Mouse (Mus musculus): ENCODE results near the gene Atp2a3. TPM values are rescaled to one million over a fixed set of nuclear protein-coding genes. Genes with fewer than 3 reads are reported as not detected.

Atp2a3 gene
- polyA plus RNA-seq, 1 experiment = 478 TPM

DNA sequence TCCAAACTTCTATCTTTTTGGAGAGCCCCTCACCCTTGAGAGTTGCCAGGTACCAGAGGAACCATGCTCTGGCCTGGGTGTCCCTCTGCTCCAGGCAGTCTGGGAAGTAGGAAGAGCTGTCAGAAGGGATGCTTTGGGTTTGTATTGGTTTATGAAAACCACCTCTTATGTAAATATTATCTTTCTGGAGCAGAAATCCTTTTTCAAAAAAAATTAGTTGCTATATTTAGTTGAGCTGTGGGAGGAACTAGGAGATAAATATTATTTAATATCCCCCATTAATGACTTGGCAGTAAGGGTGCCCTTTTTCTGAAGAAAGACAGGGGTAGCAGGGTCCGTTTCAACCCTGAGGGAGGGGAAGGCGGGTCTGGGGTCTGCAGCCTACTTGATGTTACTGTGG is 1.4 kb downstream of the Atp2a3 start:
- no peaks in the 10 kb centered on the region for H3K27me3 ChIP-seq (ENCODE audit: control insufficient read depth, insufficient read depth, low read length)
- H3K4me3 ChIP-seq (ENCODE audit: control insufficient read depth, insufficient read depth, low read length) = peak overlapping the region; percentile 64
- TF ChIP-seq CTCF (IDR thresholded peaks at IDR 0.05; ENCODE audit: borderline replicate concordance, control insufficient read depth, extremely low read depth, insufficient read depth, low read length, poor library complexity) (no peak), POLR2A (IDR thresholded peaks at IDR 0.05; ENCODE audit: control insufficient read depth, extremely low read depth, insufficient read depth, low read length, poor library complexity) (no peak)
- peaks cover 54% of the 10 kb centered on the region for H3K4me1 ChIP-seq (replicated peaks; ENCODE audit: control insufficient read depth, insufficient read depth, low read length)
- H3K36me3 ChIP-seq (ENCODE audit: control insufficient read depth, insufficient read depth, low read length) = no peaks in the 10 kb centered on the region
- 82% methylated on average over 2 of the region's 2 CpGs for WGBS
- H3K27ac ChIP-seq (ENCODE audit: control insufficient read depth, insufficient read depth, low read length) = peak overlapping the region; percentile 58
- no peak for DNase-seq

DNA sequence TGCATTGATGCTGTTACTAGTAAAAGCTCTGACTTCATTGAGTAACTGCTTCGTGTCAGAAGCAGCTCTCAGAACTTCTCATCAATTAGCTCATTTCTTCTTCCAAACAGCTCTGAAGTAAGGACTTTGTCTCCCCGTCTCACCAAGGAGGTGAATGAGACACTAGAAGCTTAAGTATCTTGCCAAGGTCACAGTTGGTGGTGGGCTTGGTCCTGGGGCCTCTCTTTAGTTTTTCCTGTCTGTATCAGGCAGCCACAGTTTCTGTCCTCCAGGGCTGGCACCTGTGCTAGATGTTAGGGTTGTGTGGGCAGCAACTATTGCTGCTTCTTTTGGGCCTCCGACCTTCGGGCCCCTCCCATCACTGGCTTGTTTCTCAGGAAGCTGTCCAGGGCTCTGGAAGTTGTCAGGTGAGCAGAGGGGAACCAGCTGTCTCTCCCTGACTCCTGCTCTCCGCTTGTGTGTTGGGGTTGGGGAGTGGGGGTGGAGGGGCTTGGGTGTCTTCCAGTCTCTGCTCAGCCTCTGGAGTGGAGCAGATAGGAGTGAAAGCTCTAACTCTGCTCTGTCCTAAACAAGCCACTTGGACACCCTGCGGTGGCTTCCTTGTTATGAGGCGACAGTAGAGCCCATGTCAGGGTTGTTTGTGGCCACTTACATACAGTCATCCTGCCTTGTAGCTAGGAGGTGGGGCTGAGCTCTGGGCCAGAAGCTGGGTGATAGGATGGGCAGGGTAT is 2.3 kb downstream of the Atp2a3 start:
- TF ChIP-seq CTCF (IDR thresholded peaks at IDR 0.05; ENCODE audit: borderline replicate concordance, control insufficient read depth, extremely low read depth, insufficient read depth, low read length, poor library complexity) (no peak), POLR2A (IDR thresholded peaks at IDR 0.05; ENCODE audit: control insufficient read depth, extremely low read depth, insufficient read depth, low read length, poor library complexity) (no peak)
- Histone ChIP-seq H3K27ac (ENCODE audit: control insufficient read depth, insufficient read depth, low read length) (peak overlapping the region; percentile 58), H3K4me1 (replicated peaks; ENCODE audit: control insufficient read depth, insufficient read depth, low read length) (peaks cover 49% of the 10 kb centered on the region)

DNA sequence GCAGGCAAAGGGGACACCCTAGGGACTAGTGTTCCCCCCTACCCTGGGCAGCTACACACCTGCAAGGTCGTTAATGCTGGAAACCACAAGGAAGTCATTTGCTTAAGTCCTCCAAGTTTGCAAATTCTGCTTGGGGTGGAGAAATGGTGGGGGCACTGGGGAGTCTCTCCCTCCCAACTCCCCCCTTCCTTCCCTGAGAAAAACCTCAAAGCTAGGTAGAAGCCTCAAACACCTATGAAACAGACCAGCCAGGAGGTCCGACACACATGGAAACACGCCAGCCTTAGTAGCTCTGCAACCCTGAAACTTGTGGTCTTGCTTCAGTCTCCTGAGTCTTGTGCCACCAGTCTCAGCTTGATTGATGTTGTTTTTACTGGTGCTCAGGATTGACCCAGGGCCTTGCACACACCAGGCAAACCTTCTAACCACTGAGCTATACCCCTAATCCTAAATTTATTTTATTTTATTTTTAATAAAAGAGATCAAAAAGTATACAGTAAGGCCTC is 2.9 kb downstream of the Atp2a3 start:
- Histone ChIP-seq H3K27ac (ENCODE audit: control insufficient read depth, insufficient read depth, low read length) (peak overlapping the region; percentile 58), H3K4me1 (replicated peaks; ENCODE audit: control insufficient read depth, insufficient read depth, low read length) (peaks cover 46% of the 10 kb centered on the region), H3K36me3 (ENCODE audit: control insufficient read depth, insufficient read depth, low read length) (no peaks in the 10 kb centered on the region; the same call in 1 of the 2 replicates), H3K4me3 (ENCODE audit: control insufficient read depth, insufficient read depth, low read length) (peak overlapping the region; percentile 11; the same call in 1 of the 2 replicates), H3K27me3 (ENCODE audit: control insufficient read depth, insufficient read depth, low read length) (no peaks in the 10 kb centered on the region)
- WGBS = 5% methylated on average over 3 of the region's 3 CpGs
- peak; percentile 32 for DNase-seq
- TF ChIP-seq CTCF (IDR thresholded peaks at IDR 0.05; ENCODE audit: borderline replicate concordance, control insufficient read depth, extremely low read depth, insufficient read depth, low read length, poor library complexity) (no peak), POLR2A (IDR thresholded peaks at IDR 0.05; ENCODE audit: control insufficient read depth, extremely low read depth, insufficient read depth, low read length, poor library complexity) (no peak)

More for the DNA sequence above, 2.3 kb downstream of the Atp2a3 start:
- no peaks in the 10 kb centered on the region for H3K27me3 ChIP-seq (ENCODE audit: control insufficient read depth, insufficient read depth, low read length)
- no peak for DNase-seq
- H3K4me3 ChIP-seq (ENCODE audit: control insufficient read depth, insufficient read depth, low read length) = peak overlapping the region; percentile 11; the same call in 1 of the 2 replicates
- H3K36me3 ChIP-seq (ENCODE audit: control insufficient read depth, insufficient read depth, low read length) = no peaks in the 10 kb centered on the region
- WGBS = 7% methylated on average over 7 of the region's 7 CpGs

DNA sequence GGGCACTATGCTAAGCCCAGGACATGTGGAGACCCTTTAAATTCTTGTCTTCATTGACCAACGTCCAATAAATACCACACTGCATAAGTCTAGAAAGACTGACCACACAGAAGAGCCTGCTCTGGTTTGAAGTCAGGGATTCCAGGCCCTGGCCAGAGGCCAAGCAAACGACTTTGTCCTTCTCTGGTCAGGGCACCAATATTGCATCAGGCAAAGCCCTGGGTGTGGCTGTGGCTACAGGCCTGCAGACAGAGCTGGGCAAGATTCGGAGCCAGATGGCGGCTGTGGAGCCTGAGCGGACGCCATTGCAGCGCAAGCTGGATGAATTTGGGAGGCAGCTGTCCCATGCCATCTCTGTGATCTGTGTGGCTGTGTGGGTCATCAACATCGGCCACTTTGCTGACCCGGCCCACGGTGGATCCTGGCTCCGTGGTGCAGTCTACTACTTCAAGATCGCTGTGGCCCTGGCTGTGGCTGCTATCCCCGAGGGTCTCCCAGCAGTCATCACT is 14.1 kb downstream of the Atp2a3 start:
- no peak overlapping the region for H3K27ac ChIP-seq (ENCODE audit: control insufficient read depth, insufficient read depth, low read length)

DNA sequence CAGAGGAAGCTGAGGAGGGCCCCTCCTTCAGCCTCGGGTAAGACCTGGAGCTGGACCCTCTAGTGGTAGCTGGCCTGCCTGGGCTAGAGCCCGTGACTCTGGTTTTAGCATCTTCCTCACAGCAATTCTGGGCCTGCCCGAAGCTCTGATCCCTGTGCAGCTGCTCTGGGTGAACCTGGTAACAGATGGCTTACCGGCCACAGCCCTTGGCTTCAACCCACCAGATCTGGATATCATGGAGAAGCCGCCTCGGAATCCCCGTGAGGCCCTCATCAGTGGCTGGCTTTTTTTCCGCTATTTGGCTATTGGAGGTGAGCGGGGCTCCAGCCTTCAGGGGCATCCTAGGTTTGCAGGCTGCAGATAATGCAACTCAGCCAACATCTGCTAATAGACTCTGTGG is 21.5 kb downstream of the Atp2a3 start:
- Histone ChIP-seq H3K36me3 (ENCODE audit: control insufficient read depth, insufficient read depth, low read length) (peaks cover 80% of the 10 kb centered on the region), H3K4me3 (ENCODE audit: control insufficient read depth, insufficient read depth, low read length) (no peak overlapping the region), H3K4me1 (replicated peaks; ENCODE audit: control insufficient read depth, insufficient read depth, low read length) (no peaks in the 10 kb centered on the region), H3K27me3 (ENCODE audit: control insufficient read depth, insufficient read depth, low read length) (no peaks in the 10 kb centered on the region), H3K27ac (ENCODE audit: control insufficient read depth, insufficient read depth, low read length) (no peak overlapping the region)
- TF ChIP-seq CTCF (IDR thresholded peaks at IDR 0.05; ENCODE audit: borderline replicate concordance, control insufficient read depth, extremely low read depth, insufficient read depth, low read length, poor library complexity) (no peak), POLR2A (IDR thresholded peaks at IDR 0.05; ENCODE audit: control insufficient read depth, extremely low read depth, insufficient read depth, low read length, poor library complexity) (no peak)
- no peak for DNase-seq
- WGBS = 92% methylated on average over 9 of the region's 9 CpGs

More for the DNA sequence above, 14.1 kb downstream of the Atp2a3 start:
- 95% methylated on average over 13 of the region's 13 CpGs for WGBS
- H3K36me3 ChIP-seq (ENCODE audit: control insufficient read depth, insufficient read depth, low read length) = peaks cover 75% of the 10 kb centered on the region
- no peak overlapping the region for H3K4me3 ChIP-seq (ENCODE audit: control insufficient read depth, insufficient read depth, low read length)
- no peak for DNase-seq
- no peak for TF ChIP-seq POLR2A (IDR thresholded peaks at IDR 0.05; ENCODE audit: control insufficient read depth, extremely low read depth, insufficient read depth, low read length, poor library complexity)
- TF ChIP-seq CTCF (IDR thresholded peaks at IDR 0.05; ENCODE audit: borderline replicate concordance, control insufficient read depth, extremely low read depth, insufficient read depth, low read length, poor library complexity) = no peak
- H3K4me1 ChIP-seq (replicated peaks; ENCODE audit: control insufficient read depth, insufficient read depth, low read length) = no peaks in the 10 kb centered on the region
- no peaks in the 10 kb centered on the region for H3K27me3 ChIP-seq (ENCODE audit: control insufficient read depth, insufficient read depth, low read length)

DNA sequence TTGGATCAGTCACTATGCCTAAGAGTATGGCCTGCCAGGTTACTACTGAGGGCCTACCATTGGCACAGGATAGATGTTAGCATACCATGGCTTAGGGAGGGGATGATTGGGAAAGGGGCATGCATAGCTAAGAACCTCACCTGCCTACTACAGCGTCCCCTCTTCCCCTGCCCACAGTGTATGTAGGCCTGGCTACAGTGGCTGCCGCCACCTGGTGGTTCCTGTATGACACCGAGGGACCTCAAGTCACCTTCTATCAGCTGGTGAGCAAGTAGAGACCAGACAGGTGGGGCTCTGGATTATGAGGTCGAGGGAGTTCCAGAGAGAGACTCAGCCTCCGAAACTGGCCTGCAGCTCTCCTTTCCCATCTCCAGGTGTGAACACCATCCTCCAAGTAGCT is 22.3 kb downstream of the Atp2a3 start:
- DNase-seq = peak; percentile 43
- no peaks in the 10 kb centered on the region for H3K27me3 ChIP-seq (ENCODE audit: control insufficient read depth, insufficient read depth, low read length)
- no peaks in the 10 kb centered on the region for H3K4me1 ChIP-seq (replicated peaks; ENCODE audit: control insufficient read depth, insufficient read depth, low read length)
- TF ChIP-seq POLR2A (IDR thresholded peaks at IDR 0.05; ENCODE audit: control insufficient read depth, extremely low read depth, insufficient read depth, low read length, poor library complexity) (no peak), CTCF (IDR thresholded peaks at IDR 0.05; ENCODE audit: borderline replicate concordance, control insufficient read depth, extremely low read depth, insufficient read depth, low read length, poor library complexity) (0 out of 2 replicates have a peak, but pooled peaks have one; percentile 37)
- 87% methylated on average over 5 of the region's 5 CpGs for WGBS
- H3K27ac ChIP-seq (ENCODE audit: control insufficient read depth, insufficient read depth, low read length) = no peak overlapping the region
- H3K4me3 ChIP-seq (ENCODE audit: control insufficient read depth, insufficient read depth, low read length) = no peak overlapping the region
- peaks cover 77% of the 10 kb centered on the region for H3K36me3 ChIP-seq (ENCODE audit: control insufficient read depth, insufficient read depth, low read length)
